Mouse (Mus musculus) bone marrow macrophage, adult 2 months (primary cell): ENCODE data around the gene 1700011L22Rik.

Experiments used
- CTCF ChIP-seq: IDR thresholded peaks from 2 replicates; pipeline ENCODE4 v1.5.1; 2012; ENCODE audit warnings: low read depth, mild to moderate bottlenecking, low read length, moderate library complexity
- POLR2A ChIP-seq: IDR thresholded peaks from 2 replicates; pipeline ENCODE4 v1.6.1; 2012; ENCODE audit warnings: mild to moderate bottlenecking, low read depth, low read length, borderline replicate concordance

DNA sequence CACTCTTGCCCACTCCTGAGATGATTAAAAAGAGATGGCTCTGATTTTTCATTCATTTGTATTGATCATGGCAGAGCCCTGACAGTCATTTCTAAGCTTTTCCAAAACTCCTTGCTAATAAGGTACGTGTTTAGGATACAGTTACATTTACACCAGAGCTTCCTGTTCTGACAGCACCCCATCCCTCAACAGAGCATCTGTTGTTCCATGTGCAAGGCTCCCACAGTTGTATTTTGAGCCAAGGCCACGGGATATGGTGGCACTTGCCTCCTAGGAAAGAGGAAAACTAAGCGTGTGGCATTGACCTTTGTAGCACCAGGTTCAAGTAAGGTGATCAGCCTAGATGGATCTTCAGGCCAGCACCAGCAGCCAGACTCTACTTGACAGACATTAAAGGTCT, 83.1 kb downstream of the 1700011L22Rik start:
- TF ChIP-seq CTCF (no peak), POLR2A (no peak)
